Mouse (Mus musculus): ENCODE results near the gene 1700123O20Rik.

1700123O20Rik gene

DNA sequence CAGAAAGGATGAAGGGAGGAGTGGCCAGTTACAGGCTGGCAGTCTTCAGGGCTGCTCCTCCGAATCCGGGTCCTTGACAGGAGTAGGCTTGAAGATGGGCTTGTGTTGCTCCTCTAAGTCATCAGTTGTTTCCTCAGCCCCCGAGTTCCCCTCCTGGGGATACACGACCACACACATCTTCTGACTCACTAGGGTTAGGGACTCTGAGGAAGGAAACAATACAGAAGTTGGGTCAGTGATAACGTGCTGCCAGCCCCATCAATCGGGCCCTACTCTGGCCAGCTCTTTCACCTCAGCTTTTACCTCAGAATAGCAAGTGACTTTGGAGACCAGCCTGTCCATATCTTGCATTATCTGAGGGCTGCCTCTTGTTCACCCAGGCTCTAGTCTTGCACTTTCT lies 38.0 kb downstream of the 1700123O20Rik start:
- peak; percentile 84 for DNase-seq (ENCODE audit: low read depth)

DNA sequence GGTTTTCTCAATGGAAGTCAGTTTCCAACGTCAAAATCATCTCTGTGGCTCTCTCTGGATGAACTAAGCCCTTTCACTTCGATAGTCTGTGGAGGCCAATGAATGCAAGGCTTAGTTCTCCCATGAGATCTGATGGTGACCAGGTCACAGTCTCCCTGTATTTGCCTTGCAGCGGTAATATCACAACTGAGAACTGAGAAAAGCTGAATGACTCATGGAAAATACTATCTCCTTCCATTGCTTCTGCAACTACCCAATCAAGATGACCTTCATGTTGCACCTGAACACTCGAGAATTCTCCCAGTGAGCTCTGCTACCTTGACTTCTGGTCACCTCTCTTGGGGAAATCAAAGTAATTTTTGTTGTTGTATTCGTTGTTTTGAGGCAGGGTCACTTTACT lies 41.5 kb downstream of the 1700123O20Rik start:
- DNase-seq (ENCODE audit: low read depth), result no peak

DNA sequence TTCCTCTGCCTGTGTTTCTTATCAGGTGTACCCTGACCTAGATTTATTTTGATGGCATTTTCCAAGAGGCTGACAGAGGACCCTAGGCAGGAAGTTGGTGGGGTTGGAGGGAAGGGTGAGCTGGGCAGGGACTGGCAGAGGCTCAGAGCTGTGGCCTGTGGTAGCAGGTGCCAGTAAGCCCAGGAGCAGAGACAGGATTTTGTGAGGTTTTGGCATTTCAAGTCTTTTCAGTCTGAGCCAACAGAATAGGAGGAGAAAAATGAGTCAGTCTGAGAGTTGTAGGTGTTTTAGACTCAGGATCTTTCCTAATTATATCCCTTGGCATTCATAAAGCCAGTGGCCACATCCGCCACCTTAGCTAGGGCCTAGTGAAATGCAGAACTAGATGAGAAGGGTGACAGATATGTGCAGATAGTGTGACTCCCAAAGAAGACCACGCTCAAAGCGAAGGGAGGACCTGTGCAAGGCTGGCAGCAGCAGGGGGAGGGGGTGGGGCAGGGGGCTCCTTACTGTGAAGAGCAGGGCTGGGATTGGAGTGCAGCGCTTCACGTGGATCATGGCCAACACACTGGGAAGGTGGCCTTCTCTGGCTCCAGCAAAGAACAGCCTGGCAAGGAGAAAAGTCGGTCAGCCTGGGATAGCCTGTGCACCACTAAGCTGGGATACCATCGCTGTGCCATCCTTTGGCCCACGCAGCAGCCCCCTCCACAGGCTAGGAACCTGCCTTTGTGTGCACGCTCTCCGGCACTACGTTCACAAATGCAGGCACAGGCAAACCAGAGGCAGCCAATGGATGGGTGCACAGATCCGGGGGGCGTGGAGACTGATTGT lies 43.0 kb downstream of the 1700123O20Rik start:
- DNase-seq (ENCODE audit: low read depth), result no peak

DNA sequence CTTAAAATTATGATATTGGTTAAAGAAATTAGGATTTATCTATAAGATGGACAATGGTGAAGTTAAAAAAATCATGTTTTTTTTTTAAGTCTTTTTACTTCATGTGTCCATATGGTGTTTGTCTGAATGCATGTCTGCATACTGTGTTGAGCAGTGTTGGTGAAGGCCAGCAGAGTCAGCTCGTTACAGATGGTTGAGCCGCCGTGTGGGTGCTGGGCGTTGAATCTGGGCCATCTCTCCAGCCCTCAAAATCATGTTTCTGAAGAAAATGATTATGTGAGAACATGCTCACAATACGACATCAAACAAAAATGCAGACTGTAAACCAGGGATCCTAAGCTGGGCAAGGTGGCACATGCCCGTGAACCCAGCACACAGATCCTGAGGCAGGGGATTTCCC lies 44.3 kb downstream of the 1700123O20Rik start:
- DNase-seq (ENCODE audit: low read depth), result no peak

DNA sequence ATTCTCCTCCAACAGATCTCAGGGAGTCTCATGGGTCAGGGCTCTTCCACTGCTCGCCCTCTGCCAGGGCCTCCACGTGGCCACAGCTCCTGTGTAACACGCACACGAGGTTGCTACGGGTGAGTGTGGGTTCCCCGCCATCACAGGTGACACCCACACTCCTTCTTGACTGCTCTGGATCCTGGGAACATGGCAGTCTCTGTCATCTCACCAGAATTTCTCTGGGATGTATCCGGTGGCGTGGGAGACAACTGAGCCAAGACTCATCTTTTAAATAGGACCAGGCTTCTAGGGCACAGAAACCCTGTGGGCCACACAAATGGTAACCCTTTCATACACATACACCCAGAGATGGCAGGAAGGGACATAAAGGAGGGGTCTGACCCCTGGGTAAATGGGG lies 46.2 kb downstream of the 1700123O20Rik start:
- no peak for DNase-seq (ENCODE audit: low read depth)

DNA sequence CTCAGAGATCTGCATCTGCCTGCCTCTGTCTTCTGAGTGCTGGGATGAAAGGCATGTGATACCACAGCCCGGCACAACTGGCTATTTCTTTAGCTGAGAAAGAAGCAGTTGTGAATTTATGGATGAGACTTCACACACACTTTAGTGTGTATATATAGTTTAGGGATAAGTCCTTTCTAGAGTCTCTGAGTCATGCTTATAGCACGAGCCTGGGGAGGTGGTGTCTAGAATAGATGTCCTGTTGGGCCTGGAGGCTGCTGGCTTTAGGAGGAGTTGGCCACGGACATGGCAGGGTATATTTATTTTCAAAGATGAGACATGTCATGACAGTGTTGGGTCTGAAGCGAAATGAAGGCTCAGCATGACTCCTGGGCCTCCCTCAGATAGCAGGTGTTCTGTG lies 48.0 kb downstream of the 1700123O20Rik start:
- DNase-seq (ENCODE audit: low read depth), result no peak

DNA sequence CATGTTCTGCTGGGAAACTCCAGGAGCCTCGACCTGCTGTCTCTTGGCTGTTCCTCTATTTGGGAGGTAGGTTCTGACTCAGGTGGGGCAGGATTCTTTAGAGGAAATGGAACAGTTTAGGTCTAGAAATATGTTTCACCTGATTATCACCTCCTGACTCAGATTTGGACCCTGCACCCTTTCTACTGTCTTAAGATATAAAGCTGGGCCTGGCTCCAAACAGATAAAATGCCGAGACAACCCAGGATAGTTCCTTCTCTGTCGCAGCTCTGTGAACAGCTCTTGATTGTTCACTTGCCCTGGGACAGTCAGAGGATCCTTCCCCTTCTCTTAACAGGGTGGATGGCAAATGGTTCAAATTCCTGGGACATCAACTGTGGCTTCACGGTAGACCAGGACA lies 49.2 kb downstream of the 1700123O20Rik start:
- DNase-seq (ENCODE audit: low read depth), result no peak

DNA sequence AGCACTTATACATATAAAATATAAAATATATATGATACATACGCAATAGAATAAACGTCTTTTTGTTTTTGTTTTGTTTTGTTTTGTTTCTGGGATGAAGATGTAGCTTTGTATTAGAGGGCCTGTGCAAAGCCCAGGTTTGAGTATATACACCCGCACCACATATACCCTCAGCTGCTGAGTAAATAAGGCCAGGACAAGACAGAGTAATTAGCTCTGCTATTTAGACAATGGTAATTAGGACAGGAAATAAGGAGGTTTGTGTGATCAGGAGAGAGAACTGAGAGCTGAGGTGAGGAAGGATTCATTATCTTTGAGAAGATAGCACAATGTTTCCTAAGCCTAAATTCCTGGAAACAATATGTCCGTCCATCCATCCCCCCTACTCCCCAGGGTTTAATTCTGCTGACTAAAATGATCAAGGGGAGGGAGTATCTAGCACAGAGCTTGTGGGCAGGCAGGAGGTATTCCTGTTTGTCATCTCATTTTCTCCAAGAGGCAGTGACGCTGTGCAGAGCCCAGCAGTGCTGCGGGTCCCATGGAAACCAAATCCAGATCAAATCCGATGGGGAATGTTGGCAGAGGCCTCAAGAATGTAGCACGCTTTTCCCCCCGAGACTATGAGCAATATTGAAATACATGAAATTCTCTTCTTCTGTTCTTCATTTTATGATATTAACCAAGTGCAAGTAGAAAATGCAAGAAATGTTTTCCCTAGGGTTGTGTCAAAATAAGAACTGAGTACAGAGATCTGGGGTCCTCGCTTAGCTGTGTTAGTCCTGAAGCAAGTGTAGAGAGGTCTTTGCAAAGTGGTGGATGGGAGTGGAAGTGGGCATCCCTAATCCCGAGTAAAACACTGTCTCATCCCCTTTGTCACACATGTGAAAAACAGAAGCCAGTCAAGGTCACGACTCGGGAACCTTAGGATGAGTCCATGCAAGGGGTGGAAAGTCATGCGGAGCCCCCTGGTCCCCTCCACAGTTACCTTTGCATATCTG lies 50.8 kb downstream of the 1700123O20Rik start:
- no peak for DNase-seq (ENCODE audit: low read depth)

DNA sequence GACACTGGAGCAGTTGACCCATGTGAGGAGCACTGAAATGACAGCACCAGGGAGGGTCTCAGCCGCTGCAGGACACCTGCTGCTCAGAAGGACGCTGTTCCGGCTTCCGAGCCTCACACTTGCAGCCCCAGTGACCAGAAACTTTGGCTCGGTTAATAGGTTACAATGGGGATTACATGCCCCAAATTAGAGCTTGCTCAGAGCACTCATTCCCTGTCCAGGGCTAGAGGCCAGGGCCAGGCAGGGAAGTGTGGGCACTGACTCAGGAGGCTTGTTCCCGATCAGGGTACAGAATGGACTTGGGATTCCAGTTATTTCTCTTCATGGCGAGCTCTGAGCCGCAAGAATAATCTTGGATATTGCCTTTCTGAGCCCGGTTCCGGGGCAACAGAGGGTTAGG lies 51.6 kb downstream of the 1700123O20Rik start:
- DNase-seq (ENCODE audit: low read depth), result no peak
